Mouse (Mus musculus): ENCODE measurements around the gene Vav3. TPM values are rescaled to one million over a fixed set of nuclear protein-coding genes. Genes with fewer than 3 reads are reported as not detected.

Gene Vav3
- total RNA-seq, 2 experiments from 2014 or later = 12.3 to 18.7 TPM

DNA sequence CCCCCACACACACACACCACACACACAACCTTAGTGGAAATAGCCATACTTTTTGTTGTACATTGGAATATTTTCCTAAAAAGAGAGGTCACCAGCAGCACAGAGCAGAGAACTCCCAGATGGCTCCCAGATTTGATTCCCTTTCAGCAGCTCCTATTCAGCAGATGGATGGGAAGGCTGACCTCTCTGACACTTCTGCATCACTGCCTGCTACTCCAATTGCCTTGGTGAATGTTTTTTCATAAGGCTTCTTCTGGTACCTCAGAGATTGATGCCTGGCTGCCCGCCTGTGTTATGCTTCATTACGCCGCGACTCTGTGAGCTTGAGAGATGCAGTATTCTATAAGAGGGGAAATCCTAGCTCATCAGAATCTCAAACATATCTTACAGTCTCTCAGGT lies 220.8 kb downstream of the Vav3 start:
- no peak for TF ChIP-seq CTCF (conservative IDR thresholded peaks at IDR 0.05)
- DNase-seq (ENCODE audit: low spot score in 2 of 2) = no peak

DNA sequence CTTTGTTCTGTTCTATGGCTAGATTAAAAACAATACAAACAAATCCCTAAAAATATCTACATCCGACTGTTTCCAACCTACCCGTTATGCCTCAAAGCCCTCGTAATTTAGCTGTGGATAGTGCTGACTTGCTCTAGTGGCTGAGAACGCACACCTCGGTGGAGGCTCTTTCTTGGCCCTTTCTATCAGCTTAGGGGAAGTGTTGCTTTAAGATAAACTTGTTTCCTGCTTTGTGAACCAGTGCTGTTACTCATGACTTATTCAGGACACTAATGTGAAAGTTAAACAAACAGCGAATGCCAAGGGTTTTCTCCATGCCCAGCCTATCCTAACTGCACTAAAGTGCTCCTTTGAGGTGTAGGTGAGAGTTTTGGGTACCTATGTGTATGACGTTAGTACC lies 221.3 kb downstream of the Vav3 start:
- no peak for DNase-seq (ENCODE audit: low spot score in 2 of 2)
- Histone ChIP-seq H3K4me3 (no peak overlapping the region), H3K27ac (no peak overlapping the region)
- no peak for TF ChIP-seq CTCF (conservative IDR thresholded peaks at IDR 0.05)

More for the DNA sequence above, 220.8 kb downstream of the Vav3 start:
- Histone ChIP-seq H3K27ac (no peak overlapping the region), H3K4me3 (no peak overlapping the region)

DNA sequence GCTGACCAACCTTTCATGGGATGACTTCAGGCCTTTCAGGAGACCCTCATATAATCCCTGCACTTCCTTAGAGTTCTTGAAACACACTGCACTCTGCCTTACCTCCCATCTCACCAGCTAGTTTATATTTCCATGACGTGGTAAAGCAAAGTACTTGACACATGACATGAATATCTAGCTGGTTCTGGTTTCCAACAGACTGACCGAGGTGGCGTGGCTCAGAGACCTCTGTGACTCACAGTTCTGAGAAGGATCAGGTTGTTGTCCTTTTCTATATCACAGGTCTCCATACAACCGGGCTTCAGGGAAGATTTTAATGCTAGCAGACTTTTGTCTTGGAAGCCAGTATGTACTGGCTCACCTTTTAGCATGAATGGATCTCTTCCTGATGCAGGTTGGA lies 221.8 kb downstream of the Vav3 start:
- no peak for DNase-seq (ENCODE audit: low spot score in 2 of 2)
- H3K27ac ChIP-seq = no peak overlapping the region
- TF ChIP-seq CTCF (conservative IDR thresholded peaks at IDR 0.05) = no peak
- H3K4me3 ChIP-seq = no peak overlapping the region

DNA sequence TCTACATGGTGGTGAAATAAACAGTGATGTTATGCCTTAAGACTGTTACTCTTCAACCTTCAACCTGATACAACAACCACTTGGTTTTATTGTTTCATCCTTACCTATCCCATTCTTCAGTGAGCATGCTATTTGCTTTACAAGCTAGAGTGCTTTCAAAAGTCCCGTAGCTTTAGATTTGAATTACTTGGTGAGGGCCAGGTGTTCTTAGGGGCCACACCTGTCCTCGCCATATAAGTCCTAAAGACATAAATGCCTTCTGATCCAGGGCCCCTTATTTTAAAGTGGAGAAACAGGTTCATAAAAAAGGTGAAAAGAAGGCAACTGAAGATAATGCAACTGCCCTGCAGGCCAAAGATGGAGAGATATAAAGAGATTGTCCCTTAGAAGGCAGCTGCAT lies 224.0 kb downstream of the Vav3 start:
- no peak overlapping the region for H3K27ac ChIP-seq
- no peak for TF ChIP-seq CTCF (conservative IDR thresholded peaks at IDR 0.05)
- no peak overlapping the region for H3K4me3 ChIP-seq
- DNase-seq (ENCODE audit: low spot score in 2 of 2) = no peak

DNA sequence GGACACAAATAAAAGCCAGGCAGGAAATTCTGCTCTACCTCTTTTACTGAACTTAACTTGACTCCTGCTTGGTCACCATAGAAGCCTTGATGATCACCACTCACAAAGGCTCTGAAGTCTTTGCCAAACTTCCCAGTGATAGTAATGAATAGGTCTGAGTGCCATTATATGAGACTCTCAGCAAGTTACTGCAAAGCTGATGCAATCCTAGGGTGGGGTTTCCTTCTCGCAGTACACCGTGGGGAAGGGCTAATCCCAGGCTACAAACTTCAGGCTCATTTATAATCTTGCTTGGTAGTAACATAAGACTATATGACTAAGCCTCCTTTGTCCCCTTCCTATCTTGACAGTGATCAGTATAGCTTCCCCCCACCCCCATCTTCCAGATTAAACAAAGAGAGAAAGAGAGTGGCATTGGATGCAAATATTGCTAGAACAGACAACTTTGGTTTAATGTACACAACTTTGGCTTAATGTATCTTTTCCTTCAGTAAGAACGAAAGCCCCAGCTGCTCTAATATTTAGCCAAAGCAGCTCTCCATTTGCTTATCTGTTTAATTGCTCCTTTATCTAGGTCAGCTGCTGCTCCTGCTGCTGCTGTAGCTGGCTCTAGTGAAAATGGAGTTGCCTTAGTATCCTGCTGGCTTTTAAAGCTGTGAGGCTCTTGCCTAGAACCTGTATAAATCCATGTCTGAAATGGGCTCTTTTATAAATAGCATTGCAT lies 228.3 kb downstream of the Vav3 start:
- TF ChIP-seq CTCF (conservative IDR thresholded peaks at IDR 0.05) = no peak
- Histone ChIP-seq H3K27ac (no peak overlapping the region), H3K4me3 (no peak overlapping the region)
- DNase-seq (ENCODE audit: low spot score in 2 of 2) = no peak

DNA sequence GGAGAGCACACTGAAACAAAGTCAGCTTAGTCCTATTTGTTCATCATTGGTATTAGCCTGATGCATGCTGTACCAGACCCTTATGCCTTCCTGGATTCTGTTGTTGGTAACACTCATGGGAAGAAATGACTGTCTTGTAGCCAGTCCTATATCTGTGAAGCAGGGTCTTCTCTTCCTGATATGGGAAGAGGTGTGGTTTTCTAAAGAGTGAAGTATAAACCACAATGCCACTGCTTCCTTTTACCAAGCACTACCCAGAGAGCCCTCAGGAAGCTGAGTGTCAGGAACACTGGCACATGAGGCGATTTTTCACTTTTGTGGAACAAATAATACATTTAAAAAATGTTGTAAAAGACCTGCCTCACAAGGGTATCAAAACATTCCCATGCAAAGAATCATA lies 231.0 kb downstream of the Vav3 start:
- no peak for TF ChIP-seq CTCF (conservative IDR thresholded peaks at IDR 0.05)
- no peak for DNase-seq (ENCODE audit: low spot score in 2 of 2)
- Histone ChIP-seq H3K4me3 (no peak overlapping the region), H3K27ac (no peak overlapping the region)

DNA sequence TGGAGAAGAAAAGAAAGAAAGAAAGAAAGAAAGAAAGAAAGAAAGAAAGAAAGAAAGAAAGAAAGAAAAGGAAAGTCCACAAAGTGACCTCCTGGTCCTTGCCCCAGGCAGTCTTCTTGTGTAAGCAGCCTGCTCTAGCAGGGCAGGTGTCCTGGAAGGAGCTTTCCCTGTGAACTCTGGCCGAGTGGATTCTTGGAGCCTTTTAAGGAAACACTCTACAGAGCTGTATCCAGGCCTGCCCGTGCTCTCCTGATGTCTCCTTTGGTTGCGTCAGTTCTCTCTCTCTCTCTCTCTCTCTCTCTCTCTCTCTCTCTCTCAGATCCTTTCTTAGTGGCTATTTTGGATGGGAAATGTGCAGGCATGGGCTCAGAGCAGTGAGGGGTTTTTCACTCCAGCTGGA lies 232.4 kb downstream of the Vav3 start:
- DNase-seq (ENCODE audit: low spot score in 2 of 2) = no peak

DNA sequence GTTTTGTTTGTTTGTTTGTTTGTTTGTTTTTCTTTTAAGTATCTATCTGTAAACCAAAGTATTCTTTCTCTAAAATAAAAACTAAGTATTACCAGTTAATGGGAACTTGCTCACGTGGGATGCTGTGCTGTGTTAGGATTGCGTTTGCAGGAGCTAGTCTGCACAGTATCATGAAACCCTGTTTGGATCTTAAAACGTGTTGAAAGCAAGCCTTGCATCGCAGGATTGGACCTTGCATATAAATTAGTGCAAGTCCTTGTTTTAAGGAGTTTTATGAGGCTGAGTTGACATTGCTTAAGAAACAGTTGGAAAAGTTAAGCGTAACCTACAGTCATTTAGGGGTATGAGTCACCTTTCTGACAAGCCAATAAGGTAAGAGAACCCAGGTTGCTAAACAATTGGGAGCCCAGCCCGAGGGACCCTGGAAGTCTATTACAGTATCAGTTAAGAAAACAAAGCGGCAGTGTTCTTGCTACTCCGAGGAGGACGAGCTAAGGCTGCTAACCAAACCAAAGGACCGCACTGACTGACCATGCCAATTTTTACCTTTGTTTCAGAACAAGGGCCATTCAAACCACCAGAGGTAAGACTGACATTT lies 233.2 kb downstream of the Vav3 start:
- no peak for DNase-seq (ENCODE audit: low spot score in 2 of 2)
- no peak for TF ChIP-seq CTCF (conservative IDR thresholded peaks at IDR 0.05)
- Histone ChIP-seq H3K27ac (peak overlapping the region; percentile 30; the same call in 1 of the 2 replicates), H3K4me3 (peak overlapping the region; percentile 2; the same call in 1 of the 2 replicates)

More for the DNA sequence above, 232.4 kb downstream of the Vav3 start:
- H3K4me3 ChIP-seq = no peak overlapping the region
- no peak for TF ChIP-seq CTCF (conservative IDR thresholded peaks at IDR 0.05)
- H3K27ac ChIP-seq = no peak overlapping the region

DNA sequence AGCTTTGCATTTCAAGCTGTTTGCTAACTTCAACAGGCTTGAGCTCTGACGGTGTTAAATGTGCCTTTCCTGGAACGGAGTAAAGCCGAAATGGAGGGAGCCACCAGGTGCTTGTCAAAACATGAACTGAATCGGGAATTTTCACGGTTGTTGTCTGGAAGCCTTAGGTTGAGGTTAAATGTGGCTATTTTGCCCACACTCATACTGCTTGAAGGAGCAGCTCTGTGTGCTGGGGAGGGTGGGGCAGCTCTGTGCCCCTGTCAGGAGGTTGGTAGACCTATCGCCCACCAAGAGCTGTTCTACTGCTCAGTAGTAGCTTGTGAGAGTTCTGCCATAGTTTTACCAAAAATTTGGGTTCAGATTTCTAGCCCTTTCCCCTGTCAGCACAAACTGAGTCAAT lies 233.7 kb downstream of the Vav3 start:
- Histone ChIP-seq H3K27ac (peak overlapping the region; percentile 30; the same call in 1 of the 2 replicates), H3K4me3 (peak overlapping the region; percentile 2; the same call in 1 of the 2 replicates)
- TF ChIP-seq CTCF (conservative IDR thresholded peaks at IDR 0.05) = no peak
- no peak for DNase-seq (ENCODE audit: low spot score in 2 of 2)

DNA sequence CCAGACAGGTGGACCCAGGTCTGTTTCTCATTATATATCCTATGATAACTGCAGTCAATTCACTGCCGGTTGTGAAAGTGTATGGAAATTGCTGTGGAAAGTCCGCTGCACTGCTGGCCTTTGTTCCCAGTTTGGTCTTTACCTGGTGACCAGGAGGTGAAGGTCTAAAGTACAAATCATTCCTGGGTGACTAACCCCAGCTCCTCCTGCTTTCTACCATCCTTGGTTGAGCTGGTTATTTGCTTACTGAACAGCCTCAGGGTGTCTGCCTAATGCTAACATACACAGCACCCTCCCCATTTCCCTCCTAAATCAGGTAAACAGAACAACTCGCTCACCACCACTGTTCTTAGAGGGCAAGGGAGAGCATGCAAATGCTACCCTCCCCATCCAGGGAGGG lies 237.9 kb downstream of the Vav3 start:
- DNase-seq (ENCODE audit: low spot score in 2 of 2) = no peak
- Histone ChIP-seq H3K27ac (no peak overlapping the region), H3K4me3 (no peak overlapping the region)
- TF ChIP-seq CTCF (conservative IDR thresholded peaks at IDR 0.05) = no peak

DNA sequence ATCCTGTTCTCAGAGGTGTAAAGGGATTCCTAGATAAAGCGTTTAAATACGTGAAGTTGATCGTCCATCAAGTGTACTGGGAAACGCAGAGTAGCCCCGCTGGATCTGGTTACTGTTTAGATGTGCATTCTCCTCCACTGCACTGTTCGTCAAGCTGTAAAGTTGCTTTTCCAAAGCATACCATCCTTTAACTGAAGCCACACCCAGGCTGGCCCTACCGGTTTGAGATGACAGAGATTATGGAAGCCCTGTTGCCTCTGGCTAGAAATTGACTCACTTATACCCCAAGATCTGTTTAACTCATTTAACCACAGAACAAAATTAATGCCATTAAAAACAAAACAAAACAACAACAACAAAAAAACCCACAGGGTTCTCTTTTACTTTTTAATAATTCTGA lies 238.5 kb downstream of the Vav3 start:
- TF ChIP-seq CTCF (conservative IDR thresholded peaks at IDR 0.05) = no peak
- H3K4me3 ChIP-seq = no peak overlapping the region
- H3K27ac ChIP-seq = no peak overlapping the region
- DNase-seq (ENCODE audit: low spot score in 2 of 2) = no peak

DNA sequence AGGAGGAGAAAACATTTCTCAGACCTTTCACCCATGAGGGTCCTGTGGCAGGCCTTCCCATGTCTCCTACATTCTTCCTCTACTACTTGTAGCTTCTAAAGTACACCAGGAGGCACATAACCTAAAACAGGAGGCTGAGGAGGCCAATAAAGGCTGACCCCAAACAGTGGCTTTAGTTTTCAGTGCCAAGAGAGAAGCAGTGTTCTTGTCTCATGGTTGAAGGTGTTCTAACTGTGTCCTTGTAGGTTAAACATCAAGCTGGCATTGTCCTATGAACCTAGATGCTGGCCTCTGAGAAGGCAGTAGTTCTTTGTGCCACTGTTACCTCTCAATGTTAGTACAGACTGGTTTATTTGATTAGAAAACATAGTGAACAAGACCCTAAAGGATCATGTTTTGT lies 245.5 kb downstream of the Vav3 start:
- TF ChIP-seq CTCF (conservative IDR thresholded peaks at IDR 0.05) = no peak
- H3K27ac ChIP-seq = no peak overlapping the region
- DNase-seq (ENCODE audit: low spot score in 2 of 2) = no peak
- no peak overlapping the region for H3K4me3 ChIP-seq

DNA sequence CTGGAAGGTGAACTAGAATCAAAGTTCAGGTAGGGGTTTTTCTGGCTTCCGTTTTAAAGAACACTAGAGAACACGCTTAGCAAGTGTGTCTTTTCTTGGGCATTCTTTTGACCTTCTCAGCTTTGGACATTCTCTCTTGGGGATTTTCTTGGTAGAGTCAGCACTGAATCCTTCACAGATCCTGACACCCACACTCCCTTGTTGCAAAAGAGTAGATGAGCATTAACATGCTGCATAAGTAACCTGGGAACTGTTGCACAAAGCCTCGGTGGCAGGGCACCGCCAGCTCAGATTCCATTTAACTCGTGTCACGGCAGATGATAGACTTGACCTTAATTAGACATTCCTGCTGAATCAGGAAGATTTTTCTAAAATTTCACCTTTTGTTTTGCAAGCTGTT lies 252.5 kb downstream of the Vav3 start:
- Histone ChIP-seq H3K4me3 (no peak overlapping the region), H3K27ac (no peak overlapping the region)
- no peak for DNase-seq (ENCODE audit: low spot score in 2 of 2)
- no peak for TF ChIP-seq CTCF (conservative IDR thresholded peaks at IDR 0.05)

DNA sequence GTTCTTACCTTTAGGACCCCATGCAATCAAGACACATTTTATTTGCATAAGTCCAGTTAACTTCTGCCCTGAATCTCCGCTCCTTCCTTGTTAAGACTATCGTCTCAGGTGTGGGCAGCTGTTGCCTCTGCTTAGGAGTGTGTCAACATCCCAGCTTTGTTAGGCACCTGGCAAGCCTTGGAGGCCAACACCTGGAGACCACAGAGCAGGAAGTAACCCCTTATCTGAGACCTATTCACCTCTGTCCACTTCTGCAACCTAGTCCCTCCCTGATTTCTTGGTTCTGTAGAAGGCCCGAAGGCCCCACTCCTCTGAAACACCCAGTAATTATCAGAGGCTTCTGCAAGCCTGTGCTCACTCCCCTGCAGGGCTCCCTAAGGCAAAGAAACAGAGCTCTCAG lies 255.6 kb downstream of the Vav3 start:
- no peak for DNase-seq (ENCODE audit: low spot score in 2 of 2)
- Histone ChIP-seq H3K4me3 (no peak overlapping the region), H3K27ac (no peak overlapping the region)
- no peak for TF ChIP-seq CTCF (conservative IDR thresholded peaks at IDR 0.05)

Data from layer of hippocampus, adult 2 months (tissue).